Mouse (Mus musculus) E14TG2a.4 (cell line): ENCODE results near the gene Fignl1.
A peak's percentile ranks its signal among the peaks of the same experiment; 100 is the strongest.

Experiments used
- H3K27me3 ChIP-seq: 2 replicates; pipeline ENCODE4 v1.6.1; 2014; ENCODE audit warnings: low read length, control low read depth; ENCODE audit not compliant: insufficient read depth
- H3K36me3 ChIP-seq: 2 replicates; pipeline ENCODE4 v1.6.1; 2014; ENCODE audit warnings: low read length, control low read depth; ENCODE audit not compliant: insufficient read depth
- H3K4me1 ChIP-seq: replicated peaks from 2 replicates; pipeline ENCODE4 v1.6.1; 2014; ENCODE audit warnings: low read depth, low read length, control low read depth
- H3K4me3 ChIP-seq: replicated peaks from 2 replicates; pipeline ENCODE4 v1.5.1; 2014; ENCODE audit warnings: mild to moderate bottlenecking, low read length
- H3K9me3 ChIP-seq: 2 replicates; pipeline ENCODE4 v1.6.1; 2014; ENCODE audit warnings: low read length, control low read depth
- CTCF ChIP-seq: conservative IDR thresholded peaks from 2 replicates; pipeline ENCODE4 v1.5.1; 2014; ENCODE audit warnings: low read length
- NANOG ChIP-seq: IDR thresholded peaks from 2 replicates; pipeline ENCODE4 v1.6.1; 2014; ENCODE audit warnings: borderline replicate concordance, low read length, mixed read lengths
- POU5F1 ChIP-seq: IDR thresholded peaks from 2 replicates; pipeline ENCODE4 v1.6.1; 2014; ENCODE audit warnings: low read length, borderline replicate concordance

Gene Fignl1

DNA sequence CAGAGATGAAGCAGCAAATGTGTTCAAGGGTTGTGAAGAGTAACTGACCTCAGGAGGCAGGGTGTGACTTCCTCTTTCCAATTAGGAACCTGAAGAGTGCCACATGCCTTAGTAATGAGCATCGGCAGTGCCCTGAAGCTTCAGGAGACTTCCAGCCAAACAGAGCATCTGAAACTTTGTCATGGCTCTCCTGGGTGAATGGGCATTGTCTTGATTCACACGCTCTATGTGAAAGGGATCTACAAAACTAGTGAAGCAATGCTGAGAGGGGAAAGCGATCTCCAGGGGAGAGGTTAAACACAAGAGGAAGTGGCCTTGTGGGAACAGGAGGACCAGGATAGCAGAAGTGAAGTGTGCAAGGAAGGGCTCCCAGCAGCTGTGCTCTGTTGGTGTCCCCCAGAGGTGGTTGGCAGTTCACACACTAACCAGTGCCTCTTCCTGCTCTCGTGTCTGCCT lies 45.5 kb downstream of the Fignl1 start:
- no peak for TF ChIP-seq NANOG
- TF ChIP-seq POU5F1, result no peak
- no peak for TF ChIP-seq CTCF
- Histone ChIP-seq H3K27me3 (peaks cover 4% of the 10 kb centered on the region; the same call in 1 of the 2 replicates), H3K9me3 (no peaks in the 10 kb centered on the region), H3K4me1 (no peaks in the 10 kb centered on the region), H3K36me3 (no peaks in the 10 kb centered on the region), H3K4me3 (no peak overlapping the region)

DNA sequence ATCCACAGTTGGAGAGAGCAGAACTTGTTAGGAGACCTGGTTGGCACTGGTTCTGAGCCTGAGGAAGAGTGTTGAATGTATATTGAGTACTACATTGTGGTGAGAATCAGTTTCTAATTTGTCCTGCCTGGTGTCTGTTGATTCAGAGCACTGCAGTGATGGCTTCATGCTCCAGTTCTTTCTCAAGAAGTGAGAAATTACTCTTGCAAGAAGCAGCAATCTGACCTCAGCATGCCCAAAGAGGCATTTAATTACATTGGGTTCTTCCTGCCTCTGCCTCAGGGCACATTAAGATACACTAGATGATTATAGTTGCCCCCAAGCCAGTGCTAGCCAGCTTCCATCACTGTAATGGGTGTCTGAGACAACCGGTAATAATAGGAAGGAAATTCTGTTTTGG lies 49.9 kb downstream of the Fignl1 start:
- Histone ChIP-seq H3K27me3 (peaks cover 4% of the 10 kb centered on the region; the same call in 1 of the 2 replicates), H3K9me3 (no peaks in the 10 kb centered on the region), H3K4me1 (no peaks in the 10 kb centered on the region), H3K4me3 (no peak overlapping the region), H3K36me3 (no peaks in the 10 kb centered on the region)
- TF ChIP-seq POU5F1 (no peak), CTCF (no peak), NANOG (no peak)

GRCm38 (mm10) chr11:11758121-11758520 lies 50.6 kb downstream of the Fignl1 start:
- H3K4me3 ChIP-seq, result no peak overlapping the region
- no peak for TF ChIP-seq POU5F1
- TF ChIP-seq CTCF, result no peak
- no peak for TF ChIP-seq NANOG

GRCm38 (mm10) chr11:11752859-11753258 lies 55.9 kb downstream of the Fignl1 start:
- H3K9me3 ChIP-seq, result no peaks in the 10 kb centered on the region
- H3K4me1 ChIP-seq, result no peaks in the 10 kb centered on the region
- no peak for TF ChIP-seq NANOG
- no peak for TF ChIP-seq POU5F1
- no peak for TF ChIP-seq CTCF
- no peak overlapping the region for H3K4me3 ChIP-seq
- H3K36me3 ChIP-seq, result no peaks in the 10 kb centered on the region
- H3K27me3 ChIP-seq, result no peaks in the 10 kb centered on the region

More at GRCm38 (mm10) chr11:11758121-11758520, 50.6 kb downstream of the Fignl1 start:
- H3K4me1 ChIP-seq, result no peaks in the 10 kb centered on the region
- no peaks in the 10 kb centered on the region for H3K9me3 ChIP-seq
- H3K36me3 ChIP-seq, result no peaks in the 10 kb centered on the region
- peaks cover 4% of the 10 kb centered on the region; the same call in 1 of the 2 replicates for H3K27me3 ChIP-seq

DNA sequence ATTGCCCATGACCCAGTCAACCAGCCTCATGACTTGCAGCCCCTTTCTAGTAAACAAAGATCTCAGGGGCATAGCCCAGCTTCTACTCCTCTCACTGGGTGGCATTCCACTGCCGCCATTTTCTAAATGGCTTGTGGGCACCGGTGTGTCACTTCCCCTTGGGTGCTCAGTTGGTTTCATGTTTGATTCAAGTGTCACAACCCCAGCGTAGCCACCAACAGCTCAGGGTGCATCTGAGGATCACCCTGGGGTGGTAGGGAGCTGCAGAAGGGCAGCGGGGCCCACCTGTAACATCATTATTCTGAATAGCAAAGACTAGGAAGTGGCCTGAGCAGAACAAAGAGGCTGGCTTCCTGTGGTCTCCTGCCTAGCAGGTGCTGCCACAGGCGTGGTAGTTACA lies 57.7 kb downstream of the Fignl1 start:
- no peaks in the 10 kb centered on the region for H3K27me3 ChIP-seq
- H3K9me3 ChIP-seq, result no peaks in the 10 kb centered on the region
- H3K4me1 ChIP-seq, result no peaks in the 10 kb centered on the region
- no peaks in the 10 kb centered on the region for H3K36me3 ChIP-seq
- TF ChIP-seq NANOG, result no peak
- no peak for TF ChIP-seq CTCF
- no peak for TF ChIP-seq POU5F1
- H3K4me3 ChIP-seq, result no peak overlapping the region

GRCm38 (mm10) chr11:11744222-11744621 lies 64.5 kb downstream of the Fignl1 start:
- no peak overlapping the region for H3K4me3 ChIP-seq
- no peaks in the 10 kb centered on the region for H3K4me1 ChIP-seq
- H3K9me3 ChIP-seq, result peaks cover 5% of the 10 kb centered on the region; the same call in 1 of the 2 replicates
- TF ChIP-seq CTCF, result no peak
- no peak for TF ChIP-seq POU5F1
- TF ChIP-seq NANOG, result no peak
- 0 out of 2 replicates have a peak, but pooled peaks cover 2% of the 10 kb centered on the region for H3K27me3 ChIP-seq
- H3K36me3 ChIP-seq, result no peaks in the 10 kb centered on the region

DNA sequence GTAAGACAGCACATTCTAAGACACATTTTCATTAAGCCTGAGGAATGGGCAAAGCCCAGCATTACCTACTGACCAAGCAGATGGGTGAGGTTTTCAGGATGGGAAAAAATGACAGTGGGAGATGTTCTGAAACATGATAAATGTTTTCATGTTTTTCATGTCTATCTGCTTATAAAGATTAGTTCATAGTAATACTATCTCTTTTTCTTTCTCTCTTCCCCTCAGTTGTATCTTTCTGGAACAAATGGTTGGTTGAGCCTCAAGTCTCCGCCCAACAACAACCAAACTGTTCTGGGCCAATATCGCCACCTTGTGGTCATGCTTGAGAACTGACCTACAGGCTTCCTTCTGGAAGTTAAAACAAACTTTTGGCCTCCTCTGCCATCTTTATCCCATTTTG lies 66.1 kb downstream of the Fignl1 start:
- H3K27me3 ChIP-seq, result 0 out of 2 replicates have a peak, but pooled peaks cover 2% of the 10 kb centered on the region
- H3K4me3 ChIP-seq, result no peak overlapping the region
- H3K9me3 ChIP-seq, result peaks cover 5% of the 10 kb centered on the region; the same call in 1 of the 2 replicates
- no peaks in the 10 kb centered on the region for H3K36me3 ChIP-seq
- H3K4me1 ChIP-seq, result no peaks in the 10 kb centered on the region
- TF ChIP-seq CTCF, result peak; percentile 80
- no peak for TF ChIP-seq POU5F1

- Histone ChIP-seq H3K4me3 (no peak overlapping the region), H3K27me3 (0 out of 2 replicates have a peak, but pooled peaks cover 2% of the 10 kb centered on the region), H3K4me1 (no peaks in the 10 kb centered on the region), H3K36me3 (no peaks in the 10 kb centered on the region), H3K9me3 (peaks cover 5% of the 10 kb centered on the region; the same call in 1 of the 2 replicates)
- TF ChIP-seq NANOG (no peak), POU5F1 (no peak), CTCF (no peak)
Measured at GRCm38 (mm10) chr11:11741574-11741973, 67.2 kb downstream of the Fignl1 start.

GRCm38 (mm10) chr11:11740603-11741002 lies 68.2 kb downstream of the Fignl1 start:
- Histone ChIP-seq H3K4me1 (no peaks in the 10 kb centered on the region), H3K4me3 (no peak overlapping the region), H3K9me3 (peaks cover 5% of the 10 kb centered on the region; the same call in 1 of the 2 replicates), H3K36me3 (no peaks in the 10 kb centered on the region), H3K27me3 (0 out of 2 replicates have a peak, but pooled peaks cover 2% of the 10 kb centered on the region)
- no peak for TF ChIP-seq CTCF
- TF ChIP-seq POU5F1, result no peak
- TF ChIP-seq NANOG, result no peak
